Comparison of ENCODE assay signal across 18 mouse cellular contexts in the genomic region with DNA sequence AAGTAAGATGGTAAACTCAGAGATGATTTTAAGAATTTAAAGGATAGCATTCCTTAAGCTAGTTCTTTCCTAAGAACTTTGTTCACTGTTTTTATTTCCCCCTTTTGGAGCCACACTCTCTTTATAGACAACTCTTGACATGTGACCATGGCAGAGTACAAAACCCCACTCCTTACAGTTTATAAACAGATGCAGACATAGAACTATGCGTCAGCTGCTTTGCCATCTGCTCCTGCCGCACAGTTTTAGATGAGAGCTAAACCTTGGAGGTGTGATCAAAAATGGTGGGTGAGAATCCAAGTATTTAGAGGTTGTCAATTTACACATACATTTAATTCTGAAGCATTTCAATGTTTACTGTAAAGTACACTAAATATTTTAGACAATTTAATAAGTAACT.
DNase-seq lines count a peak whose midpoint lies in the region; ATAC-seq lines count a peak whose summit lies in the region.
"Had no signal": no experiment of that assay in that cellular context is flagged by ENCODE, and none has a peak within 500 bp of the region (broad histone marks: within the 10 kb centered on the region; RNA-seq: fewer than 3 reads in every experiment).

No protein-coding gene starts in this region.

- 74% methylated on average over 2 of the region's 2 CpGs for WGBS in hindbrain, embryonic 11.5 days
- WGBS in hindbrain, embryonic 10.5 days, result 78% methylated on average over 2 of the region's 2 CpGs
- 75% methylated on average over 2 of the region's 2 CpGs for WGBS in neural tube, embryonic 11.5 days

- ATAC-seq in hindbrain, embryonic 11.5 days (ENCODE audit: low FRiP score), result peak; percentile 47; the same call in 1 of the 2 replicates
- ATAC-seq in neural tube, embryonic 11.5 days (ENCODE audit: insufficient read depth, low FRiP score, low TSS enrichment), result 0 out of 2 replicates have a peak, but pooled peaks have one; percentile 51

- no peak overlapping the region for H3K27ac ChIP-seq in hindbrain, embryonic 11.5 days (ENCODE audit: low read depth, low read length)
- H3K27ac ChIP-seq in hindbrain, embryonic 10.5 days, result no peak overlapping the region
- H3K27ac ChIP-seq in neural tube, embryonic 11.5 days (ENCODE audit: low read depth, low read length), result no peak overlapping the region
- H3K27ac ChIP-seq: embryonic facial prominence, embryonic 12.5 days; heart, embryonic 13.5 days; limb, embryonic 13.5 days; liver, embryonic 15.5 days had no signal

- H3K9ac ChIP-seq in hindbrain, embryonic 11.5 days (ENCODE audit: low read depth, low read length), result no peak overlapping the region
- H3K9ac ChIP-seq in neural tube, embryonic 11.5 days (ENCODE audit: low read length), result no peak overlapping the region
- H3K9ac ChIP-seq: embryonic facial prominence, embryonic 12.5 days; heart, embryonic 13.5 days; limb, embryonic 13.5 days; liver, embryonic 15.5 days had no signal

- H3K36me3 ChIP-seq in hindbrain, embryonic 11.5 days (ENCODE audit: control insufficient read depth, insufficient read depth, low read length), result no peaks in the 10 kb centered on the region
- H3K36me3 ChIP-seq in hindbrain, embryonic 10.5 days, result no peaks in the 10 kb centered on the region
- H3K36me3 ChIP-seq in neural tube, embryonic 11.5 days (ENCODE audit: control insufficient read depth, insufficient read depth, low read length), result no peaks in the 10 kb centered on the region
- H3K36me3 ChIP-seq: embryonic facial prominence, embryonic 12.5 days; heart, embryonic 13.5 days; limb, embryonic 13.5 days; liver, embryonic 15.5 days had no signal

- no peak overlapping the region for H3K4me2 ChIP-seq in hindbrain, embryonic 11.5 days (replicated peaks; ENCODE audit: low read depth, low read length)
- H3K4me2 ChIP-seq in neural tube, embryonic 11.5 days (ENCODE audit: low read depth), result no peak overlapping the region
- H3K4me2 ChIP-seq: embryonic facial prominence, embryonic 12.5 days; heart, embryonic 13.5 days; limb, embryonic 13.5 days; liver, embryonic 15.5 days had no signal

- H3K4me3 ChIP-seq in hindbrain, embryonic 11.5 days (ENCODE audit: low read depth, low read length), result no peak overlapping the region
- no peak overlapping the region for H3K4me3 ChIP-seq in hindbrain, embryonic 10.5 days
- H3K4me3 ChIP-seq in neural tube, embryonic 11.5 days (ENCODE audit: low read depth, low read length), result no peak overlapping the region
- H3K4me3 ChIP-seq: embryonic facial prominence, embryonic 12.5 days; heart, embryonic 13.5 days; limb, embryonic 13.5 days; liver, embryonic 15.5 days; megakaryocyte, embryonic 14.5 days had no signal

- no peaks in the 10 kb centered on the region for H3K4me1 ChIP-seq in hindbrain, embryonic 11.5 days (replicated peaks; ENCODE audit: control insufficient read depth, insufficient read depth, low read length)
- peaks cover 9% of the 10 kb centered on the region for H3K4me1 ChIP-seq in hindbrain, embryonic 10.5 days (replicated peaks)
- no peaks in the 10 kb centered on the region for H3K4me1 ChIP-seq in neural tube, embryonic 11.5 days (ENCODE audit: control insufficient read depth, insufficient read depth, low read length)
- H3K4me1 ChIP-seq: embryonic facial prominence, embryonic 12.5 days; limb, embryonic 13.5 days; liver, embryonic 15.5 days had no signal

- DNase-seq in hindbrain, embryonic 11.5 days (ENCODE audit: low spot score), result no peak
- no peak for DNase-seq in hindbrain, embryonic 10.5 days (ENCODE audit: low spot score)
- no peak for DNase-seq in neural tube, embryonic 11.5 days (ENCODE audit: low spot score)
- no peak for DNase-seq in neural tube, embryonic 10.5 days (ENCODE audit: extremely low spot score, low spot score)
- peak; percentile 46 to 77 for DNase-seq in frontal cortex, postnatal 36 days (ENCODE audit: low spot score in 2 of 2)
- DNase-seq in telencephalon, adult 2 months (ENCODE audit: low read depth, low spot score), result peak; percentile 72
- no peak for DNase-seq in gastrocnemius, postnatal 4 days (ENCODE audit: low spot score in 2 of 2)
- DNase-seq: cerebellum, adult 2 months; gastrocnemius, postnatal 25 days; heart, postnatal 4 days; lung, postnatal 10 days; spleen, adult 18-20 months; thymus, postnatal 14 days had no signal

- H3K27me3 ChIP-seq in hindbrain, embryonic 11.5 days (ENCODE audit: control insufficient read depth, insufficient read depth, low read length), result no peaks in the 10 kb centered on the region
- H3K27me3 ChIP-seq in hindbrain, embryonic 10.5 days (ENCODE audit: insufficient read depth, poor library complexity, severe bottlenecking), result no peaks in the 10 kb centered on the region
- H3K27me3 ChIP-seq in neural tube, embryonic 11.5 days (ENCODE audit: control insufficient read depth, insufficient read depth, low read length), result no peaks in the 10 kb centered on the region
- H3K27me3 ChIP-seq: embryonic facial prominence, embryonic 12.5 days; heart, embryonic 13.5 days; limb, embryonic 13.5 days; liver, embryonic 15.5 days; megakaryocyte, embryonic 14.5 days had no signal

- no peaks in the 10 kb centered on the region for H3K9me3 ChIP-seq in hindbrain, embryonic 11.5 days (ENCODE audit: control insufficient read depth, low read length)
- H3K9me3 ChIP-seq in hindbrain, embryonic 10.5 days, result no peaks in the 10 kb centered on the region
- no peaks in the 10 kb centered on the region for H3K9me3 ChIP-seq in neural tube, embryonic 11.5 days (ENCODE audit: control insufficient read depth, low read length)
- H3K9me3 ChIP-seq: embryonic facial prominence, embryonic 12.5 days; heart, embryonic 13.5 days; limb, embryonic 13.5 days; liver, embryonic 15.5 days; megakaryocyte, embryonic 14.5 days had no signal

Comparison
In these comparisons a context has a peak if more than half of its experiments do, and no peak if none do; other contexts are left out.
1. DNase-seq: peak in frontal cortex, postnatal 36 days (2 of 2) and telencephalon, adult 2 months (single experiment); none in hindbrain, embryonic 11.5 days (single experiment), hindbrain, embryonic 10.5 days (single experiment), neural tube, embryonic 11.5 days (single experiment), neural tube, embryonic 10.5 days (single experiment) and gastrocnemius, postnatal 4 days (0 of 2).